Mouse (Mus musculus) embryo, embryonic 9.5 days (tissue): ENCODE results near the gene Ola1.

Experiments
- DNase-seq: peaks from one replicate; pipeline ENCODE4 v3.0.0-alpha.2; 2017; ENCODE audit errors: extremely low spot score

The Ola1 gene

GRCm38 (mm10) chr2:73218913-73219312 is at the start of gene Ola1:
Gene Ola1, minus strand, starts transcription at chr2:73218924.
- DNase-seq: no peak

- DNase-seq: peak; percentile 35
Measured at GRCm38 (mm10) chr2:73268281-73268680, 49.6 kb upstream of the Ola1 start.

- peak; percentile 10 for DNase-seq
Measured at GRCm38 (mm10) chr2:73267818-73268217, 49.1 kb upstream of the Ola1 start.

GRCm38 (mm10) chr2:73267231-73267630 is 48.5 kb upstream of the Ola1 start:
- DNase-seq: peak; percentile 15

- no peak for DNase-seq
Measured at GRCm38 (mm10) chr2:73266623-73267022, 47.9 kb upstream of the Ola1 start.

GRCm38 (mm10) chr2:73266011-73266410 is 47.3 kb upstream of the Ola1 start:
- peak; percentile 33 for DNase-seq

- no peak for DNase-seq
Measured at GRCm38 (mm10) chr2:73264611-73265195, 46.0 kb upstream of the Ola1 start.

GRCm38 (mm10) chr2:73263794-73264610 is 45.3 kb upstream of the Ola1 start:
- peak; percentile 69 for DNase-seq

GRCm38 (mm10) chr2:73263172-73263765 is 44.5 kb upstream of the Ola1 start:
- peak; percentile 4 for DNase-seq

GRCm38 (mm10) chr2:73248701-73249100 is 30.0 kb upstream of the Ola1 start:
- no peak for DNase-seq

GRCm38 (mm10) chr2:73241299-73241698 is 22.6 kb upstream of the Ola1 start:
- no peak for DNase-seq

- DNase-seq: no peak
Measured at GRCm38 (mm10) chr2:73231081-73231480, 12.4 kb upstream of the Ola1 start.

- peak; percentile 91 for DNase-seq
Measured at GRCm38 (mm10) chr2:73213871-73214659, 4.7 kb downstream of the Ola1 start.

GRCm38 (mm10) chr2:73213539-73213870 is 5.2 kb downstream of the Ola1 start:
- DNase-seq: no peak

- DNase-seq: no peak
Measured at GRCm38 (mm10) chr2:73204328-73204727, 14.4 kb downstream of the Ola1 start.

GRCm38 (mm10) chr2:73188488-73188887 is 30.2 kb downstream of the Ola1 start:
- DNase-seq: no peak

- no peak for DNase-seq
Measured at GRCm38 (mm10) chr2:73185185-73185584, 33.5 kb downstream of the Ola1 start.

- DNase-seq: no peak
Measured at GRCm38 (mm10) chr2:73169496-73169895, 49.2 kb downstream of the Ola1 start.

GRCm38 (mm10) chr2:73167126-73167525 is 51.6 kb downstream of the Ola1 start:
- no peak for DNase-seq

GRCm38 (mm10) chr2:73164666-73165065 is 54.1 kb downstream of the Ola1 start:
- DNase-seq: no peak

- DNase-seq: no peak
Measured at GRCm38 (mm10) chr2:73160772-73161171, 58.0 kb downstream of the Ola1 start.

- DNase-seq: no peak
Measured at GRCm38 (mm10) chr2:73157202-73157601, 61.5 kb downstream of the Ola1 start.
